Mouse (Mus musculus): ENCODE data around the gene Cdk12. TPM values are rescaled to one million over a fixed set of nuclear protein-coding genes. Genes with fewer than 3 reads are reported as not detected.
A peak's percentile ranks its signal among the peaks of the same experiment; 100 is the strongest.

Cdk12 gene
- polyA plus RNA-seq, 1 experiment, result 26.2 TPM

DNA sequence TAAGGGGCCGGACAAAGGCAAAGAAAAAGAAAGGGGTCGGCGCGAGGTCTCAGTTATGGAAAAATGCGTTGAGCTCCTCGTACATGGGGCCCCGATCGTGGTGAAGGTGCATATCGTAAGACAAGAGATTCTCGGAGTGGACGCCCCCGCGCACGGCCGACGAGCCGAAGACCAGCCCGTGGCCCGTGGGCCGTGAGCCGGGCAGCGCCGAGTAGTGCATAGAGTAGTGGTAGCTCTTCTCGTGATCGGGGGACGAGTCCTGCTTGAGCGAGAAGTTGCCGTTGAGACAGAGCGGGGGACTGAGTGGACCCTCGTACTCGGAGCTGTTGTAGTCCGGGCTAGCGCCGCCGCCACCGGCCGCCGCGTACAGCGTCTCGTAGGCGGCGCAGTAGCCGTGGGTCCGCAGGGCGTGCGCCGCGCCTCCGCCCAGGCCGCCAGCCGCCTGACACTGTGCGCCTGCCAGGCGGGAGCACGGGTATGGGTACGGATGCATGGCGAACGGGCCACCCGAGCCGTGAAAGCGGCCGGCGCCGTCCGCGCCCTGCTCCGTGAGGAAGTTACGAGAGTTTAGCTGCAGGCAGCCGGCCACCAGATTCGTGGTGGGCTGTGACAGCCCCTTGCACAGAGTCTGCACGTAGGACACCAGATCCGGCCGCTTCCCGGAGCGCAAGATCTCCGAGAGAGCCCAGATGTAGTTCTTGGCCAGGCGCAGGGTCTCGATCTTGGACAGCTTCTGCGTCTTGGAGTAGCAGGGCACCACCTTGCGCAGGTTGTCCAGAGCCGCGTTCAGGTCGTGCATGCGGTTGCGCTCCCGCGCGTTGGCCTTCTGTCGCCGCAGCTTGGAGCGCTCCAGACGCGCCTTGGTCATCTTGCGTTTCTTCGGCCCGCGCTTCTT, 124.5 kb downstream of the Cdk12 start:
- peak; percentile 47 for DNase-seq (ENCODE audit: low read depth)
- no peak for TF ChIP-seq POLR2A (IDR thresholded peaks at IDR 0.05; ENCODE audit: borderline replicate concordance, extremely low read depth, insufficient read depth, insufficient read length, poor library complexity, severe bottlenecking)
- no peak for TF ChIP-seq CTCF (IDR thresholded peaks at IDR 0.05; ENCODE audit: borderline replicate concordance, extremely low read depth, insufficient read depth, insufficient read length)

- DNase-seq (ENCODE audit: low read depth), result peak; percentile 44
- TF ChIP-seq CTCF (IDR thresholded peaks at IDR 0.05; ENCODE audit: borderline replicate concordance, extremely low read depth, insufficient read depth, insufficient read length) (no peak), POLR2A (IDR thresholded peaks at IDR 0.05; ENCODE audit: borderline replicate concordance, extremely low read depth, insufficient read depth, insufficient read length, poor library complexity, severe bottlenecking) (no peak)
These were observed 125.1 kb downstream of the Cdk12 start for GRCm38 (mm10) chr11:98328031-98328370.

Other genes starting within 250 kb of the Cdk12 start
- 0.67 and 0.90 TPM in 2 replicates for gene Plxdc1, start 216.6 kb upstream of the Cdk12 start, polyA plus RNA-seq (2012; rRNA removed)
- 0.89 and 1.1 TPM in 2 replicates for gene Arl5c, start 206.9 kb upstream of the Cdk12 start, polyA plus RNA-seq (2012; rRNA removed)
- gene Cacnb1, start 180.0 kb upstream of the Cdk12 start, polyA plus RNA-seq (2012; rRNA removed), result 60.8 and 90.1 TPM in 2 replicates
- gene Rpl19, start 176.3 kb upstream of the Cdk12 start, polyA plus RNA-seq (2012; rRNA removed), result 1,103 and 1,209 TPM in 2 replicates
- 1.8 and 5.5 TPM in 2 replicates for gene Stac2, start 149.6 kb upstream of the Cdk12 start, polyA plus RNA-seq (2012; rRNA removed)
- 28.3 and 30.2 TPM in 2 replicates for gene Fbxl20, start 52.7 kb upstream of the Cdk12 start, polyA plus RNA-seq (2012; rRNA removed)
- gene Med1, start 9.8 kb upstream of the Cdk12 start, polyA plus RNA-seq (2012; rRNA removed), result 30.4 and 33.2 TPM in 2 replicates
- gene Neurod2, start 126.6 kb downstream of the Cdk12 start, polyA plus RNA-seq (2012; rRNA removed), result 52.0 and 101 TPM in 2 replicates
- 6.9 and 18.2 TPM in 2 replicates for gene Ppp1r1b, start 145.3 kb downstream of the Cdk12 start, polyA plus RNA-seq (2012; rRNA removed)
- gene Stard3, start 155.3 kb downstream of the Cdk12 start, polyA plus RNA-seq (2012; rRNA removed), result 66.1 and 124 TPM in 2 replicates
- 0.38 and 0.48 TPM in 2 replicates for gene Tcap, start 180.8 kb downstream of the Cdk12 start, polyA plus RNA-seq (2012; rRNA removed)
- gene Pnmt, start 183.4 kb downstream of the Cdk12 start, polyA plus RNA-seq (2012; rRNA removed), result 0.88 and 1.6 TPM in 2 replicates
- 12.0 and 16.9 TPM in 2 replicates for gene Pgap3, start 197.4 kb downstream of the Cdk12 start, polyA plus RNA-seq (2012; rRNA removed)
- gene Erbb2, start 209.4 kb downstream of the Cdk12 start, polyA plus RNA-seq (2012; rRNA removed), result 7.4 and 10.4 TPM in 2 replicates
- gene Mien1, start 235.9 kb downstream of the Cdk12 start, polyA plus RNA-seq (2012; rRNA removed), result 130 and 147 TPM in 2 replicates
- 0.83 and 1.0 TPM in 2 replicates for gene Grb7, start 243.3 kb downstream of the Cdk12 start, polyA plus RNA-seq (2012; rRNA removed)